Mouse (Mus musculus) inflammation-experienced regulatory T-cells, adult 16 weeks (primary cell): ENCODE data around the gene Obp2b. TPM values are rescaled to one million over a fixed set of nuclear protein-coding genes. Genes with fewer than 3 reads are reported as not detected.

Source experiments
- polyA plus RNA-seq: library from polyadenylated mRNA; unstranded; fragments of 100-300 nt; shearing (Covaris generic); gene quantifications from one replicate; pipeline ENCODE4 v1.2.1, GENCODE M21; 2017

Gene Obp2b
- polyA plus RNA-seq: not detected

DNA sequence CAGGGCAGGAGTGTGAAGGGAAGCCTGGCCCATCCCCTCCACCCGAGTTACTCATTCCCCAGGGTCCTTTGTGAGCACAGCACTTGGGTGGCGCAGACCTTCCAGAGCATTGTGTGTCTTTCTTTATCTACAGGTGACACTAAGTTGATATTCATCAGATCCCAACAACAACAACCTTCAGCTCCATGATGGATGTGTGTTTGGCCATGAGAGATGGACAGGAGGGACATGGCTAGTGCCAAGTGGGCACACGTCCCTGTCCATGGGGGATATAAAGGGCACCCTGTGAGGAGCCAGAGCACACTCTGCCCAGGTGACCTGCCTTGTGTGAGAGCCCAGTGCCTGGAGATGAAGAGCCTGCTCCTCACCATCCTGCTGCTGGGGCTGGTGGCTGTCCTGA is at the start of gene Obp2b:
TSS of gene Obp2b (plus strand) at position 301 of the 400 bp plus-strand sequence.

DNA sequence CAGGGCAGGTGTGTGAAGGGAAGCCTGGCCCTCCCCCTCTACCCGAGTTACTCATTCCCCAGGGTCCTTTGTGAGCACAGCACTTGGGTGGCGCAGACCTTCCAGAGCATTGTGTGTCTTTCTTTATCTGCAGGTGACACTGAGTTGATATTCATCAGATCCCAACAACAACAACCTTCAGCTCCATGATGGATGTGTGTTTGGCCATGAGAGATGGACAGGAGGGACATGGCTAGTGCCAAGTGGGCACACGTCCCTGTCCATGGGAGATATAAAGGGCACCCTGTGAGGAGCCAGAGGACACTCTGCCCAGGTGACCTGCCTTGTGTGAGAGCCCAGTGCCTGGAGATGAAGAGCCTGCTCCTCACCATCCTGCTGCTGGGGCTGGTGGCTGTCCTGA is 37.1 kb upstream of the Obp2b start, which contains the start of gene Obp2a:
TSS of gene Obp2a (plus strand) at position 301 of the 400 bp plus-strand sequence.

DNA sequence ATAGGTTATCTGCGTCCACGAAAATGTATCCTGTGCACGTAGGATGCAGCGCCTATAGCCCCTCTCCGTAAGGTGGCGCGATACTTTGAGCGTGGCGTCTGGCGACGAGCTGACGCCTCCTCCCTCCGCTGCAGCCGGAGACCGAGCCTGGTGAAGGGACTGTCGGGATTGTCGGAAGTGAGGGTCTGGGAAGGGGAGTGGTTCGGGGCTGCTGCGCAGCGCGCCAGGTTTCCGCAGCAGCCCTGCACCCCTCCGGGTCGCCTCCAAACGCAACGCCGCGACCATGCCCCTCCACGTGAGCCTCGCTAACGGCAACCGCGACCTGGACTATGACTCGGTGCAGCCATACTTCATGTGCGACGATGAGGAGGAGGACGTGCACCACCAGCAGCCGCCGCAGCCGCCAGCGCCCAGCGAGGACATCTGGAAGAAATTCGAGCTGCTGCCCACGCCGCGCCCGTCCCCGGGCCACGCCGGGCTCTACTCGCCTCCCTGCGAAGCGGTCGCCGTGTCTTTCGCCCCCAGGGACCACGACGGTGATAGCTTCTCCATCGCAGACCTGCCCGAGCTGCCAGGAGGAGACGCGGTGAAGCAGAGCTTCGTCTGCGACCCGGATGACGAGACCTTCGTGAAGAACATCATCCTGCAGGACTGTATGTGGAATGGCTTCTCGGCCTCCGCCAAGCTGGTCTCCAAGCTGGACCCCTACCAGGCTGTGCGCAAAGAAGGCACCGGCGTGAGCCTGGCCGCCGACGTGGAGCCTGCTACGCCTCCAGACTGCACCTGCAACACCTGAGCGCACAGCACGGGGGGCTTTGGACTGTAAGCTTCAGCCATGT is 29.9 kb upstream of the Obp2b start, which contains the start of gene Bmyc:
TSS of gene Bmyc (plus strand) at position 97 of the 839 bp plus-strand sequence.

DNA sequence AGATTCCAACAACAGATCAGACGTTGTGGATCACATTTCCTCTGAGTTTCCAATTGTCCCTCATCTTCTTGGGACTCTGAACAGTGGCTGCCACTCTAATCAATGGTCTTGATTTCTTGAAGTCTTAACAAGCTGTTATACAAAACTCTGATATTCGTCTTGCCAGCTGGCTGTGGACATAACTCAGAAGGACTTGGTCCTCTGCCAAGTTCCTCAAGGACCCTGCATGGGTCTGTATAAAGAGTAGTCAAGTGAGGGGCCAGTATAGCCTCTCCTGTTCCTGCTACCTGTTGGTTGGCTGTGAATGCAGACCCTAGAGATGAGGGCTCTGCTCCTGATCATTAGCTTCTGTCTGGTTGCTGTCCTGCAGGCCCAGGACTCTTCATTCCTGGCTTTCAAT is 28.5 kb downstream of the Obp2b start, which contains the start of gene Lcn3:
TSS of gene Lcn3 (plus strand) at position 301 of the 400 bp plus-strand sequence.

DNA sequence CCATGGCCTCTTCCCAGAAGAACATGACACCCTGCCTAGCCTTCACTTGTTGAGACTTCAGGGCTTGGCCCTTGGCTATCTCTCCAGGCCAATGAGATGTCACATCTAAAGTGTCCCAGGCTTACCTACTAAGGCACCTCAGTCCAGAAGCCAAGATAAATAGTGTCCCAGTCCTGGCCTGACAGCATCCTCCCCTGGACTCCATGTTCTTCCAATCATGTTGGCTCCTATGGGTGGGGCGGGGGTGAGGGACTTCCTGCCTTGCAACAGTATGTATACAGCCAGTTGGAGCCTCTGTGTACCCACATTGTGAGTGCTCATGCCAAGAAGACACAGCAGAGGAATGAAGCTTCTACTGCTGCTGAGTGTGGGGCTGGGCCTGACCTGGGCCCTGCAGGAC is 39.9 kb downstream of the Obp2b start, which contains the start of gene Lcn11:
TSS of gene Lcn11 (plus strand) at position 301 of the 400 bp plus-strand sequence.

DNA sequence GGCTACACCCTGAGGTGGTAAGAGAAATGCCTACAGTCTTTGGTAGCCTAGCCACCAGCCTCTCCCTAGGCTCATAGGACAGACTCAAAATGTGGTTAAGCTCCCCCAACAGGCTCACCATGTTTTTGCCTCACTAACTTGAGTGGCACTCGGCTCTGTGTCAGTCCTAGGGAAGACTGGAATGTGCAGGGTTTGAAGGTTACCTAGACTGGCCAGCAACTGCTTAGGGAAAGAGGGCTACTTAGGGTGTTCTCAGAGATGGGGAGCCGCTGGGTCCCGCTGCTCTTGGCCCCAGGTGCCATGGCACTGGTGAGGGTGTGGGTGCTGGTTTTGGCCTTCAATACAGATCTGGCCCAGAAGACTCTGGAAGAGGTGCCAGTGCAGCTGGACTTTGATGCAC is 45.1 kb downstream of the Obp2b start, which contains the start of gene Gm13539:
TSS of gene Gm13539 (plus strand) at position 301 of the 400 bp plus-strand sequence.

Other genes starting within 250 kb of the Obp2b start
- gene Lcn12, start 243.1 kb upstream of the Obp2b start, polyA plus RNA-seq: not detected
- gene Fbxw5, start 236.3 kb upstream of the Obp2b start, polyA plus RNA-seq: 130 TPM
- gene C8g, start 235.3 kb upstream of the Obp2b start, polyA plus RNA-seq: 10.9 TPM
- 124 TPM for gene Traf2, start 190.1 kb upstream of the Obp2b start, polyA plus RNA-seq
- gene Edf1, start 179.2 kb upstream of the Obp2b start, polyA plus RNA-seq: 318 TPM
- 0.45 TPM for gene Mamdc4, start 162.2 kb upstream of the Obp2b start, polyA plus RNA-seq
- 73.4 TPM for gene Phpt1, start 161.8 kb upstream of the Obp2b start, polyA plus RNA-seq
- gene Ajm1, start 155.3 kb upstream of the Obp2b start, polyA plus RNA-seq: not detected
- 17.8 TPM for gene Rabl6, start 128.5 kb upstream of the Obp2b start, polyA plus RNA-seq
- gene Ccdc183, start 119.3 kb upstream of the Obp2b start, polyA plus RNA-seq: not detected
- 1.0 TPM for gene Tmem141, start 115.0 kb upstream of the Obp2b start, polyA plus RNA-seq
- gene Fcna, start 109.0 kb upstream of the Obp2b start, polyA plus RNA-seq: 16.4 TPM
- not detected for gene Lcn8, start 83.9 kb upstream of the Obp2b start, polyA plus RNA-seq
- not detected for gene Lcn5, start 79.1 kb upstream of the Obp2b start, polyA plus RNA-seq
- gene Lcn6, start 60.2 kb upstream of the Obp2b start, polyA plus RNA-seq: not detected
- 0.62 TPM for gene Lcn10, start 54.3 kb upstream of the Obp2b start, polyA plus RNA-seq
- not detected for gene Obp2a, start 37.0 kb upstream of the Obp2b start, polyA plus RNA-seq
- gene Bmyc, start 30.3 kb upstream of the Obp2b start, polyA plus RNA-seq: 179 TPM
- not detected for gene Lcn3, start 28.6 kb downstream of the Obp2b start, polyA plus RNA-seq
- not detected for gene Lcn11, start 40.0 kb downstream of the Obp2b start, polyA plus RNA-seq
- gene Gm13539, start 45.2 kb downstream of the Obp2b start, polyA plus RNA-seq: not detected
- gene Glt6d1, start 78.8 kb downstream of the Obp2b start, polyA plus RNA-seq: not detected
- gene Lcn9, start 86.1 kb downstream of the Obp2b start, polyA plus RNA-seq: not detected
- gene Sohlh1, start 110.2 kb downstream of the Obp2b start, polyA plus RNA-seq: 0.52 TPM
- gene Kcnt1, start 126.7 kb downstream of the Obp2b start, polyA plus RNA-seq: 0.72 TPM
- 3.6 TPM for gene Camsap1, start 246.3 kb downstream of the Obp2b start, polyA plus RNA-seq